Mouse (Mus musculus): Measurements from ENCODE around the gene Rrp36.

- TF ChIP-seq CTCF (IDR thresholded peaks at IDR 0.05; ENCODE audit: control insufficient read depth, insufficient read depth, insufficient replicate concordance, low read depth, low read length) (no peak), POLR2A (IDR thresholded peaks at IDR 0.05; ENCODE audit: control insufficient read depth, low read depth, low read length) (0 out of 2 replicates have a peak, but pooled peaks have one; percentile 19)
Measured at GRCm38 (mm10) chr17:46681466-46682118, 7.4 kb upstream of the Rrp36 start.

Measured in testis, adult 2 months (tissue).